Mouse (Mus musculus) midbrain, embryonic 16.5 days (tissue): ENCODE results near the gene Slc8a1. TPM values are rescaled to one million over a fixed set of nuclear protein-coding genes. Genes with fewer than 3 reads are reported as not detected.

Experiments used
- ATAC-seq: fragments of 200-750 bp; cut with Nextera tagmentation; 2 replicates; pipeline ENCODE4 v1.8.0; 2017; ENCODE audit warnings: moderate TSS enrichment
- H3K27ac ChIP-seq: fragments of 300-500 bp; sonication (generic); 2 replicates; pipeline ENCODE4 v1.5.1; 2014; ENCODE audit warnings: mild to moderate bottlenecking, low read length, mixed read lengths
- H3K27me3 ChIP-seq: fragments of 300-500 bp; sonication (generic); 2 replicates; pipeline ENCODE4 v1.6.1; 2014; ENCODE audit warnings: low read depth, low read length, mixed read lengths; ENCODE audit not compliant: control insufficient read depth, insufficient read depth
- H3K36me3 ChIP-seq: fragments of 300-500 bp; sonication (generic); 2 replicates; pipeline ENCODE4 v1.6.1; 2014; ENCODE audit warnings: mild to moderate bottlenecking, low read length, moderate library complexity, mixed read lengths; ENCODE audit not compliant: control insufficient read depth, insufficient read depth
- H3K4me1 ChIP-seq: fragments of 300-500 bp; sonication (generic); 2 replicates; pipeline ENCODE4 v1.6.1; 2014; ENCODE audit warnings: mild to moderate bottlenecking, low read length, mixed read lengths; ENCODE audit not compliant: control insufficient read depth, insufficient read depth
- H3K4me2 ChIP-seq: fragments of 300-500 bp; sonication (generic); 2 replicates; pipeline ENCODE4 v1.6.1; 2014; ENCODE audit warnings: mild to moderate bottlenecking, low read length, mixed read lengths
- H3K4me3 ChIP-seq: fragments of 300-500 bp; sonication (generic); 2 replicates; pipeline ENCODE4 v1.5.1; 2014; ENCODE audit warnings: low read depth, mild to moderate bottlenecking, low read length, moderate library complexity, mixed read lengths
- H3K9ac ChIP-seq: fragments of 300-500 bp; sonication (generic); 2 replicates; pipeline ENCODE4 v1.6.1; 2014; ENCODE audit warnings: low read depth, low read length, mixed read lengths
- H3K9me3 ChIP-seq: fragments of 300-500 bp; sonication (generic); replicated peaks from 2 replicates; pipeline ENCODE4 v1.6.1; 2014; ENCODE audit warnings: mild to moderate bottlenecking, low read length, mixed read lengths; ENCODE audit not compliant: control insufficient read depth, poor library complexity, severe bottlenecking
- WGBS: fragments of 180-500 bp; shearing (Covaris S2); extraction: QIAGEN DNeasy Blood & Tissue Kit; methylation state at CpG from one replicate; pipeline ENCODE4 v1.1.7; 2014; 5-methylcytosine and 5-hydroxymethylcytosine counted together
- polyA plus RNA-seq: library from polyadenylated mRNA; unstranded; fragments of >200 nt; fragmentation: Nextera tagmentation; extraction: Ambion mirVana; gene quantifications from 2 replicates; pipeline ENCODE4 v1.2.1, GENCODE M21; 2015

Slc8a1 gene
- polyA plus RNA-seq, 1 experiment from 2014 or later, result 15.9 TPM

DNA sequence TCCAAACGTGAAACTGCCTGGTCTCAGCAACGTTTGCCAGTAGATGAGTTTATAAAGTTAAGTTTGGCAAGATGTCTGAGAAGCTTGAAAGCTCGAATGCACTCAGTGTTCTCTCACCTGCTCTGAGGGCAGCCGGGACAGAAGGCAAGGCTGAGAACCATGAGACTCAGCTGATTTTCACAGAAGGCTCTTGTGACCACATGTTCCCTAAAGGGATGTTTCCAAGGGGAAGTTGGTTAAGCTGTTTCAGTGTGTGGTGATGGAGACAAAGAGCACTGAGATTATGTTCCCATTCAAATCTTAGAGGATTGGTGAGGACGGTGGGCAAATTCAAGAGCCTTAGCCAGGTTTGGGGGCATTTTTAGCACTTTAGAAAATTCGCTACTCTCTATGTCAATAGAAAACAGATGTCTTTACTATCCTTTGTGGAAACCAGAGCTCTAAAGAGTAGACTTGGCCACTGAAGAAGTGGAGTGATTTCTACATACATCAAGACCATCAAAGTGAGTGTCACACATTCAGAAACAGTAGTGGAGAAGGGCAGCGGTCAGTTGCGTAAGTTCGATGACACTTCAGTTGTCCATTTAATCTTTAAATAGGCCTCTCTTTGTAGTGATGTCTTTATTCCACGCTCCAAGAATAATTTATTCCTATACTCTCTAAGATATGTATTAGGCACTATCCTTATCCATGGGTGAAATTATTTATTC is 219.7 kb downstream of the Slc8a1 start:
- H3K4me1 ChIP-seq, result no peaks in the 10 kb centered on the region
- WGBS, result 86% methylated on average over 10 of the region's 10 CpGs
- no peaks in the 10 kb centered on the region for H3K36me3 ChIP-seq
- H3K9me3 ChIP-seq, result no peaks in the 10 kb centered on the region
- H3K4me3 ChIP-seq, result no peak overlapping the region
- H3K4me2 ChIP-seq, result no peak overlapping the region
- H3K27me3 ChIP-seq, result no peaks in the 10 kb centered on the region
- no peak overlapping the region for H3K27ac ChIP-seq
- no peak for ATAC-seq
- H3K9ac ChIP-seq, result no peak overlapping the region

DNA sequence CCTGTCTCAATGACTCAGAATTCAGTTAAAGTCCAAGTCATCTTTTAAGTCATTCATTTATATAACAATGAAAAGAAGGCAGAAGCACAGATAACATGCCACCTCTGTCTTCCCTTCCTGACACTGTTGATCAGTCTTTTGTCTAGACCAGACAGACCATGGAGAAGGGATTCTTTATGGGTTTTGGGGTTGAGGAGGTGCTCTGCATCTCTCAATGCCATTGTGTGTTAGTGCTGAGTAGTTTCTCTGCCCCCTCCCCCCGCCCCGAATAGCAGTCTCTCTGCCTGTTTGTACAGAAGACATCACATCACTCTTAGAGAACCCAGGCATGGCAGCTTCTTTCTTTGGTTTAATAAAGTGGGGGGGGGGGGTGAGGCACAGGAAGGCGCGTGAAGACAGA is 222.0 kb downstream of the Slc8a1 start:
- Histone ChIP-seq H3K27me3 (no peaks in the 10 kb centered on the region), H3K4me1 (no peaks in the 10 kb centered on the region), H3K36me3 (no peaks in the 10 kb centered on the region), H3K4me3 (no peak overlapping the region), H3K9ac (no peak overlapping the region), H3K27ac (no peak overlapping the region), H3K9me3 (no peaks in the 10 kb centered on the region), H3K4me2 (no peak overlapping the region)
- 55% methylated on average over 4 of the region's 4 CpGs for WGBS
- no peak for ATAC-seq

- Histone ChIP-seq H3K9ac (no peak overlapping the region), H3K27me3 (no peaks in the 10 kb centered on the region), H3K4me3 (no peak overlapping the region), H3K27ac (no peak overlapping the region), H3K9me3 (no peaks in the 10 kb centered on the region), H3K4me2 (no peak overlapping the region), H3K36me3 (no peaks in the 10 kb centered on the region), H3K4me1 (no peaks in the 10 kb centered on the region)
- 73% methylated on average over 4 of the region's 4 CpGs for WGBS
- ATAC-seq, result no peak
Measured at GRCm38 (mm10) chr17:81514022-81514421, 224.2 kb downstream of the Slc8a1 start.

DNA sequence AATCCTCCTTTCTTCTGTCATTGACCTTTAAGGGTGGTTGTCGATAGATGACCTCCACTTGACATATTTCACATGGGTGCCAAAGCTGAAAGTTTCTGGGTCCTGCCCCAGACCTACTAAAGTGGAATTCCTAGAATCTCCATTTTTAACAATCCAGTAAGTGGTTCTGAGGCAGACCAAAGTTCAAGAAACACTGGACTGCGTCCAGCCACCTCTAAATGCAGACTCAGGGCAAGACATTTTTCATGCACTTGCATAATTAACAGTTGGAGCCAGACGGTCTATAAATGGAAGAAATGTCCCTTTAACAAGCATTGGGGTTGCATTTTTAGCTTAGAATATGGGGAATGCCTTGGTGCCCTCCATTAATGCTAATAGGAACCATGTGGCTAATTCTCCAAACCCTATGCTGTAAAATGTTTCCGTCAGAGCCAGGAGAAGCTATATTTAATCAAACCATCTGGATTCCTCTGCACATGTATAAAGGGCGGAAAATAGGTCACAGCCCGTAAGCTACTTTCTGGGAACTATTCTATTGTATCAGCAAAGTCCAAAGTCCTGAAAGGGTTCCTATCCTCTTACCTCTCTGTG is 224.7 kb downstream of the Slc8a1 start:
- Histone ChIP-seq H3K4me1 (no peaks in the 10 kb centered on the region), H3K27ac (no peak overlapping the region), H3K4me2 (no peak overlapping the region), H3K9me3 (no peaks in the 10 kb centered on the region), H3K27me3 (no peaks in the 10 kb centered on the region), H3K9ac (no peak overlapping the region), H3K36me3 (no peaks in the 10 kb centered on the region), H3K4me3 (no peak overlapping the region)
- no peak for ATAC-seq
- 57% methylated on average over 6 of the region's 6 CpGs for WGBS

DNA sequence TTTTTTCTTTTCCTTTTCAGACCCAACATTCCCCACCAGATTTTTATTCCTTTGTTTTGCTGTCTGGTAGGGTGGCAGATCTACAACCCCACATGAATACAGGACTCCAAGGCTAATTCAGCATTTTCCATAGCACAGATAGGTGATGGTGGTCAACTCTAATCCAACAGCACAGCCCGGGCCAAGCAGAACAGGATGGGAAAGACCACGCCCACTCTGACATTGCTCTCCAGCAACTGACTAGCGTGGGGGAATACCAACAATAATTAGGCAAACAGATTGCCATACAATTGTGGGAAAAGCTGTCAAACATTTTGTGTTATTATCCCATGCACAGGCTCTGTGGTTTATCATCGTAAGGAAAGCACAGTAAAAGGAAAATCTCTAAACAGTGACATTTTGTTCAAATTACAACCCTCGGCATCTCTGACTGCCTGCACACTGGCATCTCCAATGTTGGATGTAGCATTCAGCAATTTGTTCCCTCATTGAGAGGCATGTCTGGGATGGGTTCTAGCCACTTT is 233.0 kb downstream of the Slc8a1 start:
- H3K36me3 ChIP-seq, result no peaks in the 10 kb centered on the region
- no peak overlapping the region for H3K4me3 ChIP-seq
- H3K4me2 ChIP-seq, result no peak overlapping the region
- WGBS, result 83% methylated on average over 5 of the region's 5 CpGs
- no peaks in the 10 kb centered on the region for H3K9me3 ChIP-seq
- H3K27ac ChIP-seq, result no peak overlapping the region
- peaks cover 4% of the 10 kb centered on the region for H3K4me1 ChIP-seq
- H3K9ac ChIP-seq, result no peak overlapping the region
- ATAC-seq, result no peak
- H3K27me3 ChIP-seq, result no peaks in the 10 kb centered on the region

DNA sequence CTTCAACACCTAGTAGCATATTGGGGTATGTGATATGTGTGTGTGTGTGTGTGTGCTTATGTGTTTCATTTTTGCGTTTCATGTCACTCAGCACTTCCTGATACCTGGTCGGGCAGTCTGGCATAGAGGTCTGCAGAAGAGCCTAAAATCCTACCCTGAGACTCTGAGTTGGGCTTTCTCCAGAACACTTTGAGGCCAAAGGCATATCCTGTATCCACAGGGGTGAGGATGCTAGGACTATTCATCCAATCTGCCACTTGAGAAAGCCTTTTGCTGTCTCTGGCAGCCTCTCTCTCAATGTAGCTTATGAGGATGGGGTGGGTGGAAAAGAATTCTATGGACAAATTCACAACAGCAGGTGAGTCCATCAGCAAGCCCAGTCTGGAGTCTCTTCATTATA is 234.1 kb downstream of the Slc8a1 start:
- Histone ChIP-seq H3K9ac (no peak overlapping the region), H3K4me2 (no peak overlapping the region), H3K4me1 (peaks cover 5% of the 10 kb centered on the region), H3K9me3 (no peaks in the 10 kb centered on the region), H3K4me3 (no peak overlapping the region), H3K27me3 (no peaks in the 10 kb centered on the region), H3K27ac (no peak overlapping the region), H3K36me3 (no peaks in the 10 kb centered on the region)
- 95% methylated on average over 2 of the region's 2 CpGs for WGBS
- no peak for ATAC-seq

DNA sequence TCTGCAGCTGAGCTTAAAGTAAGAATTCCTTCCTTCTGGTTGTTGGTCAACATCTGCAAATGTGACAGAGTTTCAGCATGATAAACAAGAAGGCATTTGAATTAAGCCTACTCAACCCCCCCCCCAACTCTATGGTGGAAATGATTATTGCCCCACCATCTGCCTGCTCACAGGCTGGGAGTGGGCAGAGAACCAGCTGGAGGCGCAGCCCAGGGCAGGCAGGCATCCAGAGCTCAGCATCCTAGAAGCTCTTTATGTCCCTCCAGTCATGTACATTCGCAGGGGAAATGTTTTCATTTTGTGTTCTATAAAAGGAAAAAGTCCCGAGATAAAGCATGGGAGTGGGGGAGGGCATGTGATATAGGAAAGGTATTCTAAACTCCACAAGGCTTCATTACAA is 235.4 kb downstream of the Slc8a1 start:
- no peak for ATAC-seq
- no peak overlapping the region for H3K27ac ChIP-seq

GRCm38 (mm10) chr17:81500686-81501407 is 237.3 kb downstream of the Slc8a1 start:
- no peaks in the 10 kb centered on the region for H3K36me3 ChIP-seq
- no peak overlapping the region for H3K4me2 ChIP-seq
- WGBS, result 41% methylated on average over 5 of the region's 5 CpGs
- H3K9me3 ChIP-seq, result no peaks in the 10 kb centered on the region
- ATAC-seq, result peak; percentile 65
- H3K27ac ChIP-seq, result peak overlapping the region; percentile 72
- no peaks in the 10 kb centered on the region for H3K27me3 ChIP-seq
- H3K4me3 ChIP-seq, result no peak overlapping the region
- H3K9ac ChIP-seq, result no peak overlapping the region
- H3K4me1 ChIP-seq, result peaks cover 5% of the 10 kb centered on the region

More for the DNA sequence above, 235.4 kb downstream of the Slc8a1 start:
- Histone ChIP-seq H3K4me2 (no peak overlapping the region), H3K36me3 (no peaks in the 10 kb centered on the region), H3K4me1 (peaks cover 5% of the 10 kb centered on the region), H3K9me3 (no peaks in the 10 kb centered on the region), H3K27me3 (no peaks in the 10 kb centered on the region), H3K9ac (no peak overlapping the region), H3K4me3 (no peak overlapping the region)
- WGBS, result 69% methylated on average over 3 of the region's 3 CpGs

- no peak overlapping the region for H3K27ac ChIP-seq
- no peak overlapping the region for H3K9ac ChIP-seq
- H3K27me3 ChIP-seq, result no peaks in the 10 kb centered on the region
- no peak overlapping the region for H3K4me3 ChIP-seq
- H3K4me2 ChIP-seq, result no peak overlapping the region
- no peaks in the 10 kb centered on the region for H3K9me3 ChIP-seq
- H3K4me1 ChIP-seq, result peaks cover 5% of the 10 kb centered on the region
- H3K36me3 ChIP-seq, result no peaks in the 10 kb centered on the region
- ATAC-seq, result no peak
Measured at GRCm38 (mm10) chr17:81497919-81498318, 240.3 kb downstream of the Slc8a1 start.
